In genomic region chr16:32570042-32570441, GRCm38 (mm10) we compare ENCODE assay signal across 14 mouse cellular contexts.
"Had no signal": no experiment of that assay in that cellular context is flagged by ENCODE, and none has a peak within 500 bp of the region (broad histone marks: within the 10 kb centered on the region; RNA-seq: fewer than 3 reads in every experiment).

No protein-coding gene starts in this region.

- H3K9me3 ChIP-seq: kidney, embryonic 15.5 days; liver, embryonic 15.5 days had no signal

- DNase-seq: kidney, adult 8-10 months; kidney, postnatal 10 days; kidney, postnatal 36 days; layer of hippocampus, postnatal 36 days; lung, adult 2 months; lung, postnatal 14 days; lung, postnatal 4 days; midbrain, embryonic 14.5 days; thymus, adult 18-20 months; thymus, postnatal 36 days had no signal

- H3K36me3 ChIP-seq: kidney, embryonic 15.5 days; liver, embryonic 15.5 days had no signal

- H3K27me3 ChIP-seq: kidney, embryonic 15.5 days; liver, embryonic 15.5 days had no signal

- H3K4me1 ChIP-seq: kidney, embryonic 15.5 days had no signal

- H3K4me2 ChIP-seq: kidney, embryonic 15.5 days; liver, embryonic 15.5 days; midbrain, embryonic 11.5 days had no signal

- H3K9ac ChIP-seq: kidney, embryonic 15.5 days; liver, embryonic 15.5 days had no signal

- H3K27ac ChIP-seq: kidney, embryonic 15.5 days; left cerebral cortex, adult 2 months; liver, embryonic 15.5 days had no signal

- H3K4me3 ChIP-seq: kidney, embryonic 15.5 days; left cerebral cortex, adult 2 months; liver, embryonic 15.5 days had no signal
